Mouse (Mus musculus): ENCODE data around the gene Cdc45. TPM values are rescaled to one million over a fixed set of nuclear protein-coding genes. Genes with fewer than 3 reads are reported as not detected.

The Cdc45 gene
- 1 to 10 TPM; 1.4 to 2.3 TPM for total RNA-seq (2023)

GRCm38 (mm10) chr16:18811468-18812384 is at the start of gene Cdc45, which contains the start of gene Ufd1:
Gene Cdc45, minus strand, starts transcription at chr16:18811987.
Gene Ufd1, plus strand, starts transcription at chr16:18811779.

GRCm38 (mm10) chr16:18836468-18837208 is 24.9 kb upstream of the Cdc45 start, which contains the start of the genes 2510002D24Rik and Gm28539:
Gene 2510002D24Rik, plus strand, starts transcription at chr16:18836578.
Gene Gm28539, plus strand, starts transcription at chr16:18836584.

DNA sequence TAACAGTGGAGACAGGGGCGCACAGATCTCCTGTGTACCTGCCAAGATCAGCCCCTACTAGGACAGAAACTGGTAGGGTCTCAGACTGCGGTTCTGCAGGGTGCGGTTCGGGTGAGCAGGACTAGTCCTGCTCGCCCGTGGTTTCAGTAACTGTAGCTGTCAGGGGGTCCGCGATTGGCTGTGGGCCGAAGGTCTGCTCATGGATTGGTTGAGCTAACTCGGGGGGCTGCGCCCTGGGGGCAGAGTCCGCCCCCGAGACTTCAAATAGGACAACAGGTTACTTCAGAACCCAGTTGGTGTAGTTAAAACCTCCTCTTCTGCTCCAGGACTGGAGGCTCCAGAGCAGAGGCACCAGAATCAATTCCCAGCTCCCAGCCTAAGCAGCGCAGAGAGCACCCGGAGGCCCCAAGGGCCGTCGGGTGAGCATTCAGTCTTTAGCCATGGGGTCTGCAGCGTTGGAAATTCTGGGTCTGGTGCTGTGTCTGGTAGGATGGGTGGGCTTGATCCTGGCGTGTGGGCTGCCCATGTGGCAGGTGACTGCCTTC is 35.2 kb downstream of the Cdc45 start, which contains the start of gene Cldn5:
TSS of gene Cldn5 (plus strand) at position 292 of the 545 bp plus-strand sequence.

Other genes starting within 250 kb of the Cdc45 start
- gene Tbx1, start 221.3 kb downstream of the Cdc45 start, total RNA-seq (2023), result not detected
- gene Gp1bb, start 189.6 kb downstream of the Cdc45 start, total RNA-seq (2023), result not detected
- gene Gm49601, start 185.6 kb downstream of the Cdc45 start, total RNA-seq (2023), result not detected
- gene Sept5, start 182.0 kb downstream of the Cdc45 start, total RNA-seq (2023), result 1 to 10 TPM in 1 of 2 experiments, under 1 TPM in 1; 0.49 to 1.4 TPM
- not detected for gene Cldn5, start 35.1 kb downstream of the Cdc45 start, total RNA-seq (2023)
- gene Ufd1, start 208 bp downstream of the Cdc45 start, total RNA-seq (2023), result 10 to 100 TPM; 69.7 to 74.3 TPM
- gene 2510002D24Rik, start 24.6 kb upstream of the Cdc45 start, total RNA-seq (2023), result 1 to 10 TPM; 8.0 to 9.4 TPM
- gene Gm28539, start 24.6 kb upstream of the Cdc45 start, total RNA-seq (2023), result 10 to 100 TPM in 1 of 2 experiments, 1 to 10 TPM in 1; 2.0 to 10.4 TPM
- 10 to 100 TPM; 30.4 to 31.2 TPM for gene Mrpl40, start 64.9 kb upstream of the Cdc45 start, total RNA-seq (2023)
- gene Hira, start 65.0 kb upstream of the Cdc45 start, total RNA-seq (2023), result 10 to 100 TPM; 39.7 to 40.4 TPM

Data from monocyte, adult 59 days (primary cell).